ENCODE assay signal across 25 mouse cellular contexts in the genomic region with DNA sequence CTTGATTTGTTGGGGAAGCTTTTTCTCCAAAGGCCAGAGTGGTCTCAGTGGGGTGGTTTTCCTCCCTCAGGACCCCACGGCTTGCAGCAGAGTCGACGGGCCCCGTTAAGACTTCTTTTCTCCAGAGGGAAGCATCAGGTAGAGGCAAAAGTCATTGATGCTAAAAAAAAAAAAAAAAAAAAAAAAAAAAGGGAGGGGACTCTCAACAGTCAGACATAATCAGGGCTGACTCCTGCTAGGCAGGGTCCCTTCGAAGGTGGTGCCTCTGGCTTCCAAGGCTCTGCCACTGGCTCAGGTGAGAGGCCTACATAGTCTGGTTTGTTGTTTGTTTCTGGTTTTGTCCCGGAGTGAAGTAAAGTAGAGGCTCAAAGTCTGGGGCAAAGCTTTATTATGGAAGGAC. TPM values are rescaled to one million over a fixed set of nuclear protein-coding genes. Genes with fewer than 3 reads are reported as not detected.
"Had no signal": no experiment of that assay in that cellular context is flagged by ENCODE, and none has a peak within 500 bp of the region (broad histone marks: within the 10 kb centered on the region; RNA-seq: fewer than 3 reads in every experiment).

No protein-coding gene starts in this region.

- ATAC-seq: liver, postnatal 0 days; lung, postnatal 0 days; midbrain, embryonic 13.5 days; midbrain, embryonic 16.5 days had no signal

- H3K27me3 ChIP-seq: liver, embryonic 15.5 days; lung, embryonic 15.5 days; midbrain, embryonic 13.5 days; neural tube, embryonic 13.5 days; neural tube, embryonic 15.5 days had no signal

- H3K4me2 ChIP-seq: liver, embryonic 15.5 days; lung, embryonic 15.5 days; midbrain, embryonic 13.5 days; neural tube, embryonic 13.5 days; neural tube, embryonic 15.5 days had no signal

- H3K27ac ChIP-seq: liver, embryonic 15.5 days; lung, embryonic 15.5 days; macrophage; midbrain, embryonic 10.5 days; midbrain, embryonic 13.5 days; neural tube, embryonic 13.5 days; neural tube, embryonic 15.5 days had no signal

- DNase-seq: liver, postnatal 0 days; lung, adult 2 months; lung, postnatal 14 days; lung, postnatal 36 days; retina, postnatal 1 day; right cerebral cortex, adult 18-20 months; right cerebral cortex, postnatal 25 days; right cerebral cortex, postnatal 4 days; spleen, adult 18-20 months; thymus, adult 2 months; thymus, postnatal 25 days; thymus, postnatal 4 days had no signal

- H3K4me1 ChIP-seq: liver, embryonic 15.5 days; midbrain, embryonic 10.5 days; midbrain, embryonic 13.5 days; neural tube, embryonic 13.5 days; neural tube, embryonic 15.5 days had no signal

- H3K9ac ChIP-seq: liver, embryonic 15.5 days; liver, postnatal 0 days; lung, embryonic 15.5 days; midbrain, embryonic 13.5 days; neural tube, embryonic 13.5 days; neural tube, embryonic 15.5 days had no signal

- H3K9me3 ChIP-seq: liver, embryonic 15.5 days; lung, embryonic 15.5 days; midbrain, embryonic 10.5 days; midbrain, embryonic 13.5 days; neural tube, embryonic 13.5 days; neural tube, embryonic 15.5 days had no signal

- H3K4me3 ChIP-seq: liver, embryonic 15.5 days; lung, embryonic 15.5 days; midbrain, embryonic 10.5 days; midbrain, embryonic 13.5 days; myocyte; neural tube, embryonic 13.5 days; neural tube, embryonic 15.5 days had no signal

RNA-seq across cellular contexts. Expression of gene Gm9918, which starts 54.7 kb away (rescaled TPM):
- total RNA-seq: megakaryocyte progenitor cell, adult 5-6 weeks; megakaryocyte-erythroid progenitor cell, adult 5-6 weeks had no signal
- polyA plus RNA-seq: liver, embryonic 15.5 days; liver, postnatal 0 days; macrophage; midbrain, embryonic 16.5 days; myocyte; small intestine, adult 2 months had no signal
